In genomic region chr4:15608508-15608907, GRCm38 (mm10) we compare ENCODE assay signal across 11 mouse cellular contexts.
A peak's percentile ranks its signal among the peaks of the same experiment; 100 is the strongest.
DNase-seq lines count a peak whose midpoint lies in the region; ATAC-seq lines count a peak whose summit lies in the region.
"Had no signal": no experiment of that assay in that cellular context is flagged by ENCODE, and none has a peak within 500 bp of the region (broad histone marks: within the 10 kb centered on the region; RNA-seq: fewer than 3 reads in every experiment).

No protein-coding gene starts in this region.

- ATAC-seq in heart, embryonic 11.5 days (replicated peaks; ENCODE audit: insufficient number of reproducible peaks, low FRiP score, low TSS enrichment): no peak
- ATAC-seq: hindbrain, embryonic 16.5 days had no signal

- no peak overlapping the region for H3K9ac ChIP-seq in heart, embryonic 11.5 days (ENCODE audit: low read depth, low read length)
- H3K9ac ChIP-seq: liver, embryonic 14.5 days had no signal

- no peaks in the 10 kb centered on the region for H3K27me3 ChIP-seq in heart, embryonic 11.5 days (ENCODE audit: control insufficient read depth, insufficient read depth, low read length)

- H3K4me2 ChIP-seq in heart, embryonic 11.5 days: no peak overlapping the region

- no peak overlapping the region for H3K27ac ChIP-seq in heart, embryonic 11.5 days (ENCODE audit: low read depth, low read length)
- H3K27ac ChIP-seq: liver, embryonic 14.5 days had no signal

- H3K36me3 ChIP-seq in heart, embryonic 11.5 days (ENCODE audit: control insufficient read depth, insufficient read depth, low read length): no peaks in the 10 kb centered on the region

- peak; percentile 19 for DNase-seq in heart, adult 8-10 months (ENCODE audit: low spot score)
- peak; percentile 14 for DNase-seq in retina, postnatal 1 day
- DNase-seq in retina, embryonic 14.5 days (ENCODE audit: low spot score): no peak
- DNase-seq in layer of hippocampus, adult 9-11 months: peak; percentile 82
- peak; percentile 31 for DNase-seq in telencephalon, adult 2 months (ENCODE audit: low read depth, low spot score)
- no peak for DNase-seq in right cerebral cortex, adult 18-20 months
- DNase-seq in gastrocnemius, adult 8-10 months (ENCODE audit: low spot score in 2 of 2): no peak
- DNase-seq: cerebellum, adult 9-10 months had no signal

- H3K4me3 ChIP-seq in heart, embryonic 11.5 days (ENCODE audit: low read depth, low read length): no peak overlapping the region

- no peaks in the 10 kb centered on the region for H3K4me1 ChIP-seq in heart, embryonic 11.5 days (ENCODE audit: control insufficient read depth, insufficient read depth, low read length)

- no peaks in the 10 kb centered on the region for H3K9me3 ChIP-seq in heart, embryonic 11.5 days (replicated peaks; ENCODE audit: control insufficient read depth, low read length)

- 46% methylated on average over 3 of the region's 3 CpGs for WGBS in heart, embryonic 11.5 days (ENCODE audit: insufficient replicate concordance)

Comparison
In these comparisons a context has a peak if more than half of its experiments do, and no peak if none do; other contexts are left out.
1. DNase-seq: peak in heart, adult 8-10 months (single experiment), retina, postnatal 1 day (single experiment), layer of hippocampus, adult 9-11 months (single experiment) and telencephalon, adult 2 months (single experiment); none in retina, embryonic 14.5 days (single experiment), right cerebral cortex, adult 18-20 months (single experiment) and gastrocnemius, adult 8-10 months (0 of 2).